Mouse (Mus musculus): ENCODE data around the gene Ckap5. TPM values are rescaled to one million over a fixed set of nuclear protein-coding genes. Genes with fewer than 3 reads are reported as not detected.

The Ckap5 gene
- total RNA-seq, 1 experiment, result 68.8 TPM

DNA sequence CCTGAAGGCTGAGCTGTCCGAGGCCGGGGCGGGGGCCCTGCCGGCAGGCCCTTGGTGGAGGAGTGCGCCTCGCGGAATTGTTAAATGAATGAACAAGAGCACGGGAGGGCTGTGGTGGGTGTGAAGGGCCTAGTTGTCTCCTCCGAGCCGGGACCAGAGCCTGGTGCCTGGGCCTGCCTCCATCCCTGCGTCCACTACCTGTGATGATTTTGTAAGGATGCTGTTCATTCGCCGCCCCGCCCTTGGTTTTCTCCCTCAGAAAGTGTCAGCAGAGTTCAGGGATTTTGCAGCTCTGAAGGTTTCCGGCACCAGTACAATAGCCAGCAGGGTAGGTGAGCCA is 555 bp downstream of the Ckap5 start:
- peak overlapping the region; percentile 90 to 97 for H3K4me3 ChIP-seq (ENCODE audit: insufficient read depth in 1 of 2, low read depth in 1 of 2, low read length in 2 of 2, poor library complexity in 1 of 2, severe bottlenecking in 1 of 2)
- peaks cover 4 to 6% of the 10 kb centered on the region in 2 experiments; a peak in 3 of 4 replicates for H3K4me1 ChIP-seq (ENCODE audit: control insufficient read depth in 2 of 2, insufficient read depth in 2 of 2, low read length in 2 of 2, poor library complexity in 1 of 2)
- peak overlapping the region; percentile 86 for H3K27ac ChIP-seq (ENCODE audit: insufficient read depth, low read depth, low read length, poor library complexity, severe bottlenecking)
- in situ Hi-C loops (cut with MboI; ENCODE audit: low sequenced_read_pairs in 2 of 2, unreplicated experiment in 2 of 2), result no loop called here
- H3K9me3 ChIP-seq (ENCODE audit: control insufficient read depth, insufficient read depth, low read depth, low read length), result no peaks in the 10 kb centered on the region
- peak overlapping the region; percentile 96 for H3K9ac ChIP-seq (ENCODE audit: insufficient read depth, low read depth, low read length, poor library complexity, severe bottlenecking)
- H3K36me3 ChIP-seq (ENCODE audit: control insufficient read depth, insufficient read depth, low read length, poor library complexity, severe bottlenecking), result no peaks in the 10 kb centered on the region
- DNase-seq (ENCODE audit: low read depth, low spot score), result peak; percentile 35
- TF ChIP-seq HCFC1 (IDR thresholded peaks at IDR 0.05; ENCODE audit: borderline replicate concordance, insufficient read depth, low read length) (no peak), ZC3H11A (IDR thresholded peaks at IDR 0.05; ENCODE audit: borderline replicate concordance, low read depth, low read length) (no peak), MAFK (IDR thresholded peaks at IDR 0.05; ENCODE audit: insufficient read depth, low read depth, low read length) (no peak), ZNF384 (IDR thresholded peaks at IDR 0.05; ENCODE audit: low read depth, low read length) (no peak), CHD2 (IDR thresholded peaks at IDR 0.05; ENCODE audit: low read depth, low read length) (no peak)

DNA sequence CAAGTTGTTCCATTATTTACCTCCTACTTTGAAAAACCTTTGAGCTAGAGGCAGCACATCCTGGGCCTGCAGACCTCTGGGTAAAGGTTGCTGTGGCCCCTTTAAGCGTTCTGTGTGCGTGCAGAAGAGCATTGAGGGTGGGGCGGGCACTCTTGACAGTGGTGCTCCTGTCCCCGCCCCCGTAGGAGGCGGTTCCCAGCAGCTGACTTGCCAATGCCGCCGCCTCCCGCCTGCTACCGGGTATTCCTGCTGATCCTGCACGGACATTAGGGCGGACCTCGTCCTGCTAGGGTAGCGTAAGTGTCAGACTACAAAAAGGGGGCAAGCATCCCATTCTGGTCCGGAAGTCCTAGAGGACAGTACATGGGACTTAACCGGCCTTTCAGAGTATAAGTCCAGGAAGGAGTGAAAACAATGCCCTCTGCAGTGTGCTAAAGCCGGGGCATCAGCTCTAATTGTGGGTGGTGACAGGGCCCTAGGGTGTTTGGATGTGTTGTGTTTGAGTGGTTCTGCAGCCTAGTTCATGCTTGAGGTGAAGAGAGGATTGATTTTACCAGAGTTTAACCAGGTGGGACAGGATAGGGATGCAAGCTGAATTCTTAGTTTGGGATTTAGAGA is 11.1 kb downstream of the Ckap5 start:
- in situ Hi-C loops (cut with MboI; ENCODE audit: low sequenced_read_pairs in 2 of 2, unreplicated experiment in 2 of 2), result no loop called here
- H3K9ac ChIP-seq (ENCODE audit: insufficient read depth, low read depth, low read length, poor library complexity, severe bottlenecking), result no peak overlapping the region
- H3K9me3 ChIP-seq (ENCODE audit: control insufficient read depth, insufficient read depth, low read depth, low read length), result no peaks in the 10 kb centered on the region
- DNase-seq (ENCODE audit: low read depth, low spot score), result peak; percentile 77
- peak overlapping the region; percentile 13 to 44; a peak in 3 of 4 replicates for H3K4me3 ChIP-seq (ENCODE audit: insufficient read depth in 1 of 2, low read depth in 1 of 2, low read length in 2 of 2, poor library complexity in 1 of 2, severe bottlenecking in 1 of 2)
- no peak overlapping the region for H3K27ac ChIP-seq (ENCODE audit: insufficient read depth, low read depth, low read length, poor library complexity, severe bottlenecking)
- TF ChIP-seq MAFK (IDR thresholded peaks at IDR 0.05; ENCODE audit: insufficient read depth, low read depth, low read length) (no peak), CHD2 (IDR thresholded peaks at IDR 0.05; ENCODE audit: low read depth, low read length) (no peak), ZC3H11A (IDR thresholded peaks at IDR 0.05; ENCODE audit: borderline replicate concordance, low read depth, low read length) (no peak), HCFC1 (IDR thresholded peaks at IDR 0.05; ENCODE audit: borderline replicate concordance, insufficient read depth, low read length) (no peak), ZNF384 (IDR thresholded peaks at IDR 0.05; ENCODE audit: low read depth, low read length) (no peak)
- H3K4me1 ChIP-seq (ENCODE audit: control insufficient read depth in 2 of 2, insufficient read depth in 2 of 2, low read length in 2 of 2, poor library complexity in 1 of 2), result 0 out of 4 replicates have a peak, but pooled peaks cover 0 to 4% of the 10 kb centered on the region in 2 experiments
- H3K36me3 ChIP-seq (ENCODE audit: control insufficient read depth, insufficient read depth, low read length, poor library complexity, severe bottlenecking), result no peaks in the 10 kb centered on the region

- Histone ChIP-seq H3K9ac (ENCODE audit: insufficient read depth, low read depth, low read length, poor library complexity, severe bottlenecking) (no peak overlapping the region), H3K27ac (ENCODE audit: insufficient read depth, low read depth, low read length, poor library complexity, severe bottlenecking) (no peak overlapping the region; the same call in 1 of the 2 replicates), H3K36me3 (ENCODE audit: control insufficient read depth, insufficient read depth, low read length, poor library complexity, severe bottlenecking) (peaks cover 17% of the 10 kb centered on the region)
These were observed 41.6 kb downstream of the Ckap5 start for GRCm38 (mm10) chr2:91568125-91568524.

DNA sequence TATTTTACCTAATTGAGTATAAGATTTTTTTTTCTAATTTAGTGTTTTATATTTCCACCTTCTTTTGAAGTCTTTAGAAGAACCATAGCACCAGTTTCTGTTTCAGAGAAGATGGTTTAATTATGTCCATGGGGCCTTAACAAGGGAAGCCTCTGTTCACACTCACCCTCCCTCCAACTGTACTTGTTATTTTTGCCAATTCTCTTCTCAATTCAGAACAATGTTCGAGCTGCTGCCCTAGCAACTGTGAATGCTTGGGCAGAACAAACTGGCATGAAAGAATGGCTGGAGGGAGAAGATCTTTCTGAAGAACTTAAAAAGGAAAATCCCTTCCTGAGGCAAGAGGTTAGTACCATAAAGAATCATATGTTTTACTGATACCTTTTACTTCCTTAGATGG is 54.3 kb downstream of the Ckap5 start:
- Histone ChIP-seq H3K36me3 (ENCODE audit: control insufficient read depth, insufficient read depth, low read length, poor library complexity, severe bottlenecking) (peaks cover 11% of the 10 kb centered on the region), H3K9ac (ENCODE audit: insufficient read depth, low read depth, low read length, poor library complexity, severe bottlenecking) (no peak overlapping the region), H3K9me3 (ENCODE audit: control insufficient read depth, insufficient read depth, low read depth, low read length) (no peaks in the 10 kb centered on the region), H3K4me1 (ENCODE audit: control insufficient read depth in 2 of 2, insufficient read depth in 2 of 2, low read length in 2 of 2, poor library complexity in 1 of 2) (no peaks in the 10 kb centered on the region), H3K4me3 (ENCODE audit: insufficient read depth in 1 of 2, low read depth in 1 of 2, low read length in 2 of 2, poor library complexity in 1 of 2, severe bottlenecking in 1 of 2) (no peak overlapping the region), H3K27ac (ENCODE audit: insufficient read depth, low read depth, low read length, poor library complexity, severe bottlenecking) (no peak overlapping the region)
- TF ChIP-seq MAFK (IDR thresholded peaks at IDR 0.05; ENCODE audit: insufficient read depth, low read depth, low read length) (no peak), HCFC1 (IDR thresholded peaks at IDR 0.05; ENCODE audit: borderline replicate concordance, insufficient read depth, low read length) (no peak), CHD2 (IDR thresholded peaks at IDR 0.05; ENCODE audit: low read depth, low read length) (no peak), ZC3H11A (IDR thresholded peaks at IDR 0.05; ENCODE audit: borderline replicate concordance, low read depth, low read length) (no peak), ZNF384 (IDR thresholded peaks at IDR 0.05; ENCODE audit: low read depth, low read length) (no peak)
- no peak for DNase-seq (ENCODE audit: low read depth, low spot score)
- in situ Hi-C loops (cut with MboI; ENCODE audit: low sequenced_read_pairs in 2 of 2, unreplicated experiment in 2 of 2), result loop anchor here in 1 of 2 experiments (25.0 kb wide), 1 partner anchor 869 kb away; no protein-coding TSS in a partner anchor

More at GRCm38 (mm10) chr2:91568125-91568524, 41.6 kb downstream of the Ckap5 start:
- no peak for TF ChIP-seq MAFK (IDR thresholded peaks at IDR 0.05; ENCODE audit: insufficient read depth, low read depth, low read length)
- TF ChIP-seq ZNF384 (IDR thresholded peaks at IDR 0.05; ENCODE audit: low read depth, low read length), result no peak
- no peak for TF ChIP-seq ZC3H11A (IDR thresholded peaks at IDR 0.05; ENCODE audit: borderline replicate concordance, low read depth, low read length)
- no peak for TF ChIP-seq CHD2 (IDR thresholded peaks at IDR 0.05; ENCODE audit: low read depth, low read length)
- TF ChIP-seq HCFC1 (IDR thresholded peaks at IDR 0.05; ENCODE audit: borderline replicate concordance, insufficient read depth, low read length), result no peak
- Histone ChIP-seq H3K4me1 (ENCODE audit: control insufficient read depth in 2 of 2, insufficient read depth in 2 of 2, low read length in 2 of 2, poor library complexity in 1 of 2) (no peaks in the 10 kb centered on the region), H3K4me3 (ENCODE audit: insufficient read depth in 1 of 2, low read depth in 1 of 2, low read length in 2 of 2, poor library complexity in 1 of 2, severe bottlenecking in 1 of 2) (no peak overlapping the region), H3K9me3 (ENCODE audit: control insufficient read depth, insufficient read depth, low read depth, low read length) (no peaks in the 10 kb centered on the region)
- in situ Hi-C loops (cut with MboI; ENCODE audit: low sequenced_read_pairs in 2 of 2, unreplicated experiment in 2 of 2), result no loop called here
- DNase-seq (ENCODE audit: low read depth, low spot score), result peak; percentile 24
